Mouse (Mus musculus): ENCODE measurements around the gene Triml1.

The Triml1 gene

GRCm38 (mm10) chr8:43141386-43141785, at the start of gene Triml1:
Triml1 (minus strand) TSS chr8:43141486.
- no peak for DNase-seq (ENCODE audit: low spot score)

GRCm38 (mm10) chr8:43182281-43182680, 41.0 kb upstream of the Triml1 start:
- DNase-seq (ENCODE audit: low spot score), result no peak

GRCm38 (mm10) chr8:43180054-43180690, 38.9 kb upstream of the Triml1 start, which contains the start of gene Triml2:
Triml2 (plus strand) TSS chr8:43180541.
- no peak for DNase-seq (ENCODE audit: low spot score)

GRCm38 (mm10) chr8:43179189-43179588, 37.9 kb upstream of the Triml1 start:
- no peak for DNase-seq (ENCODE audit: low spot score)

- DNase-seq (ENCODE audit: low spot score), result no peak
Measured at GRCm38 (mm10) chr8:43178263-43178662, 37.0 kb upstream of the Triml1 start.

- no peak for DNase-seq (ENCODE audit: low spot score)
Measured at GRCm38 (mm10) chr8:43176766-43177486, 35.6 kb upstream of the Triml1 start.

- no peak for DNase-seq (ENCODE audit: low spot score)
Measured at GRCm38 (mm10) chr8:43169249-43169755, 28.0 kb upstream of the Triml1 start.

- DNase-seq (ENCODE audit: low spot score), result no peak
Measured at GRCm38 (mm10) chr8:43168083-43168482, 26.8 kb upstream of the Triml1 start.

- no peak for DNase-seq (ENCODE audit: low spot score)
Measured at GRCm38 (mm10) chr8:43164453-43164852, 23.2 kb upstream of the Triml1 start.

GRCm38 (mm10) chr8:43163255-43163654, 22.0 kb upstream of the Triml1 start:
- DNase-seq (ENCODE audit: low spot score), result no peak

- DNase-seq (ENCODE audit: low spot score), result peak; percentile 9
Measured at GRCm38 (mm10) chr8:43149307-43149706, 8.0 kb upstream of the Triml1 start.

GRCm38 (mm10) chr8:43111205-43111827, 30.0 kb downstream of the Triml1 start:
- DNase-seq (ENCODE audit: low spot score), result no peak
